Mouse (Mus musculus) common myeloid progenitor, adult 5-6 weeks (primary cell): ENCODE results near the gene Rtn4rl2. TPM values are rescaled to one million over a fixed set of nuclear protein-coding genes. Genes with fewer than 3 reads are reported as not detected.

ENCODE experiments used
- ATAC-seq: replicated peaks from 2 replicates; pipeline ENCODE4 v1.8.0; 2016; ENCODE audit warnings: low read depth, mild to moderate bottlenecking, moderate TSS enrichment, inconsistent platforms; ENCODE audit not compliant: poor library complexity, severe bottlenecking
- total RNA-seq: library from RNA; stranded (forward); fragments of 200-1000, 187-1606 nt; gene quantifications from 2 replicates; pipeline ENCODE4 v1.2.3, GENCODE M21; 2017

Gene Rtn4rl2
- total RNA-seq, 1 experiment from 2014 or later = not detected

DNA sequence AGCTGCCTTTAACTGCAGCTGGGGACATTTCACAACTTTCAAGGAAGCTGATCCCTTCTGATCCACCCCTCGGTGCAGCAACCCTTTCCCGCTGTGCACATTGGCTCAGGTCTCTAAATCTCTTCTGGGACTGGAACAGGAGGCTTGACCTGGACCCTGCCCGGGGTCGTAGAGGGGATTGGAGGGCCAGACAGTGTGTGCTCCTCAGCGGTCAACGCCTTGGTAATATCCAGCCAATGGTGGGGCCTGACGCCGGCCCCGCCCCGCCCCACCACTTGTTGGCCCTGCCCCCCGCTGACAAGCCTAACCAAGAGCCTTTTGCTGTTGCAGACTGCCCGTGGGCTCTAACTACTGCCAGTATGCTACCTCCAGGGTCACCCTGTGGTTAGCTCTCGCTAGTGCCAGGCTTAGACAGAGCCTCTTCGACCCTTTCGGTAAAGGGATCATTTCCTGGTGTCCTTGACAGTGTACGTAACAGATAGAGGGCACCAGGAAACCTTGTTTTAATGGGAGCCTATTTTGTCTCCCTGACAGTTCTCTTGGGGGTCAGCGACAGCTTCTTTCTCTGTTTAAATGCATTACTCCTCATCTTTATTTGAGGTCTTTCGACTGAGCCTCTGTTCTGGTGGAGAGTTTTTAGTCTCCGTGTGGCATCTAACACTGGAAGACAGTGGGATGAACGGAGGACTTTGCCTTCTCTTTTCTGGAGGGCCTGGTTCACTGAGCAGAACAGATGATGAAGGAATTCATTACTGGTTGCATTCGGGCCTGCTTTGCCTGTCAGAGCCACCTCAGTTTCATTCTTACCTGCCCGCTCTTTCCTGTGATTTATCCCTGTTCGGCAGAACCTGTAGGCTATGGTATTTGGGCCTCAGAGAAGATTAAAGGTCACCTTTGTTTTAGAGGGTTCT lies 35.1 kb downstream of the Rtn4rl2 start:
- ATAC-seq = no peak

DNA sequence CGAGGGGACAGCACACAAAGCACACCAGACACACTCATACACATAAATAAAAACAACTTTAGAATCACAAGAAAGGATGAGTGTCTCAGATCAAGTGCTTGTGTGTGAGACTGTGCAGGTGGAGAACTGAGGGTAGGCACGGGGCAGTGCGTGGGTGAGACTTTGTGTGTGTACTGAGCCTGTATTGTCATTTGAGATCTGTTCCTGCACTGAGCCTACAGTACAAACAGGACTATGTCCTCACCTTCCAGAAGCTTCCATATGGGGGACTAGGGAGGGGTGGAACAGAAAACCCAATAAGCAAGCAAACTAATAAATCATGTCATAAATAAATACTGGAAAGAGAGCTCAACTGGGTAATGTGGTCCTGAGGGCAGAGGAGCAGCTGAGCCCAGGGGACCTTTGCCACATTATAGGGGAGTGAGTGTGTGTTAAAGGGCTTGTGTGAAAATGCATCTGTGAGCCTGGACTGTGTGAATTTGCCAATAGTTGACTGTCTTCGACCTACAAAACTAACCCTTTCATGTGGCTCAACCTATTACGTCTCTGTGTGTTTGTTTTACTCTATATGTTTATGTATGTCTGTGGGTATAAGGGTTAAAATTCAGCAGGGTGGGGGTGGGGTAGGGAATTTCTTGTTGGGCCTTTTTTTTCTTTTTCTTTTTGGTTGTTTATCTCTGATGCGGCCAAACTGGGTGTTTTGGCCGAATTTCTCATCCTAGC lies 35.9 kb downstream of the Rtn4rl2 start:
- no peak for ATAC-seq

DNA sequence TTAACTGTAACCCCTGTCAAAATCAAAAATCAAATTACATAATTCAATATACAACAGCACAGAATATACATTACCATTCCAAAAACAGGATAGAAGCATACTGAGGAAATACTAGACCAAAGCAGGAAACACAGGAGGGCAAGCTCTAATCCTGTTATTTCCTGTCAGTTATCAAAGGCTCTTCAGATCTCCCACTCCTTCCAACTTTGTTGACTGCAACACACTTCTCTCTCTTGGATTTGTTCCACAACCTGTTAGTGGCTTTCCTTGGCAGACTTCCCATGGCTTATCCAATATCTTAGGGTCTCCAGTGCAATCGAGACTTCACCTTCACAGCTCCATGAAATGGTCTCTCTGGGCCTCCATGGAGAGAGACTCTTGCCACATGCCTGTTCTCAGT lies 41.3 kb downstream of the Rtn4rl2 start:
- ATAC-seq = no peak

DNA sequence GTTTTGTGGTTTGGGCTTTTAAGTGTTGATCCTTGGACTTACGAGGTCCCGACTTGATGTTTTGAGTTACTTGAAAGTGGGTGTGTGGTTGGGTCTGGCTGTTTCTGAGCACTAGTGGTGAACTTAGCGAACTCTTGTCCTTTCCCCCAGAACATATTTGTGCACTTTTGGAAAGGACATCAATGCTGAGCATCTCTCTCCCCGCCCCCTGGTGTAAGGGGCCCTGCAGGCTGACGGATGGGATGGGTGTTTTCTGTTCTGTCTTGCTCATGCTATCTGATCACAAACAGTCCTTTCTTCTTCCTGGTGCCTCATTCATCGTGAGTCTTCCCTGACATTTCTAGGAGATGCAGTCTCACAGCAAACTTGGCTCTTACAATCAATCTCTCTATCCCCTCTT lies 42.9 kb downstream of the Rtn4rl2 start:
- no peak for ATAC-seq

DNA sequence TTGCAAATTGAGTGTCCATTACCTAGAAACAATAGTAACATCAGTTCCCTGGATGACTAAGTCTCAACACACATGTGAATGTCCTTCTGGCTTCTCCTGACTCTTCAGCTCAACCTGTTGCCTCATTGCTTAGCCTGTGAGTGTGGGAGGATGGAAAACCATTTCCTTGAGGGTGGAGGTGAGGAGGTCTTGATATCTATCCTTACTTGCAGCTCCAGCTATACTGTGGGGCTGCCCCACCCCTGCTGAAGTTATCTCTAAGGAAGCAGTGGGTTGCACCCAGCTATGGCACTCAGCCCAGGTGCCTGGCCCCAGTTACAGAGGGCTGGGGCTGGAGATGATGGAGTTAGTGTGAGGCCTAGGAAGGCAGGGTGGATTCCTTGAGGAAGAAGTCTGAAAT lies 44.6 kb downstream of the Rtn4rl2 start:
- peak; percentile 57 for ATAC-seq

DNA sequence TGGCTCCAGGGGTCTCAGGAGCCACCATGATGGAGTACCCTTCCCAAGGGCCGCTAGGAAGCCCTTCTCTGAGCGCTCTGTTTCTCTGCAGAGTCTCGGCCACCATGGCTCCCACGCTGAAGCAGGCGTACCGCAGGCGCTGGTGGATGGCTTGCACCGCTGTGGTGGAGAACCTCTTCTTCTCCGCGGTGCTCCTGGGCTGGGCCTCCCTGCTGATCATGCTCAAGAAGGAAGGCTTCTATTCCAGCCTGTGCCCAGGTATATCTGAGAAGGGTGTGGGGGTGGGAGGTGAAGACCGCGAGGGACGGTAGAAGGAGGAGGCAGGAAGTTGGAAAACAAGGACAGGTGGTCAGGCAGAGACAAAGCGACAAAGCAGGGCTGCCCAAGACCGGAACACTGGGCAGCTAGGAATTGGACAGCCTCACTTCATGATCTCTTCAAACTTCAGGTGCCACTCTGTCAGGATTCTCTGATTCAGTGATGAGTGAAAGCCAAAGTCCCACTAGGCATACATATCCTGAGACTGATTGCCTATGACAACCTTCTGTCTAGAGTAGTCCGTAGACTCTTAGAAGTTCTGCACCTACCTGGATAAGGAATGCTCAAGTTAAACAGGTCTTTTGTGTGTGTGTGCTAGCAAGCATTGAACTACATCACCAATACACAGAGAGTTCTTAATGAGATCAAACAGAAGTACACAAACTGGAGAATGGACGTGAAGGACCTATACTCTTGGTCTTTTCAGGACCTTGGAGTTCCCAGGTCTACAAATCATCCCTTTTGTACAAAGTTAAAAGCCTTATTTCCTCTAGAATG lies 45.6 kb downstream of the Rtn4rl2 start:
- peak; percentile 16 for ATAC-seq

DNA sequence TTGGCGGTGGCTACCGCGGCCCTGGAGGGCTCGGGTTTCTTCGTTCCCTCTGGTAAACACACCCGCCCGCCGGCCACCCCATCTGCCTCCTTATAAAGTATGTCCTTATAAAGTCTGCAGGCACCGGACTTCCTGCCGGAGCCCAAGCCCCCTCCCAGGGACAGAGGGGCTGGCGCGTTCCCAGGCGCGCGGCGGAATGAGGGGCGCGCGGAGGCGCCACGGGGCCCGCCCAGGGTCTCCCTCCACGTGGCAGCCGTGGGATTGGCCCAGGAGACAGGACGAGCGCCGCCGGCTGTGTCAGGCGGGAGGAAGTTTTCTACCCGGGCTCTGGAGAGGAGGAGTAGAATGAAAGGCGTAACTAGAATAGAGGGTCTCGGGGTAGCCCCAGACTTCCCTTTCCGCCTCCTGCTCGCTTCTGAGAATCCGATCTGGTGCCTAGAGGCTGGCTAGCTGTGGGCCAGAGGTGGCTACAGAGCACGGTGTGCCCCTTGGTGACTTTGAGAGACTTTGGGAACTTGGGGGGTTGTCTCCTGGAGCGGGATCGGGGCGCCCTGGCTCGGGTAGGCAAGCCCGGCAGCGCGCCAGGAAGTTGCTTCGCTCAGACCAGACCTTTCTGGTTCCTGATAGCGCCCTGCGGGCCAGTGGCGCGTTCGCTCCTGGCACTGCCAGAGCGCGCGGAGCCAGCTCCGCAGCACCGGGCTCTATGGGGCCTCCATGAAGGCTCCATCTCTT lies 46.3 kb downstream of the Rtn4rl2 start:
- ATAC-seq = peak; percentile 73

DNA sequence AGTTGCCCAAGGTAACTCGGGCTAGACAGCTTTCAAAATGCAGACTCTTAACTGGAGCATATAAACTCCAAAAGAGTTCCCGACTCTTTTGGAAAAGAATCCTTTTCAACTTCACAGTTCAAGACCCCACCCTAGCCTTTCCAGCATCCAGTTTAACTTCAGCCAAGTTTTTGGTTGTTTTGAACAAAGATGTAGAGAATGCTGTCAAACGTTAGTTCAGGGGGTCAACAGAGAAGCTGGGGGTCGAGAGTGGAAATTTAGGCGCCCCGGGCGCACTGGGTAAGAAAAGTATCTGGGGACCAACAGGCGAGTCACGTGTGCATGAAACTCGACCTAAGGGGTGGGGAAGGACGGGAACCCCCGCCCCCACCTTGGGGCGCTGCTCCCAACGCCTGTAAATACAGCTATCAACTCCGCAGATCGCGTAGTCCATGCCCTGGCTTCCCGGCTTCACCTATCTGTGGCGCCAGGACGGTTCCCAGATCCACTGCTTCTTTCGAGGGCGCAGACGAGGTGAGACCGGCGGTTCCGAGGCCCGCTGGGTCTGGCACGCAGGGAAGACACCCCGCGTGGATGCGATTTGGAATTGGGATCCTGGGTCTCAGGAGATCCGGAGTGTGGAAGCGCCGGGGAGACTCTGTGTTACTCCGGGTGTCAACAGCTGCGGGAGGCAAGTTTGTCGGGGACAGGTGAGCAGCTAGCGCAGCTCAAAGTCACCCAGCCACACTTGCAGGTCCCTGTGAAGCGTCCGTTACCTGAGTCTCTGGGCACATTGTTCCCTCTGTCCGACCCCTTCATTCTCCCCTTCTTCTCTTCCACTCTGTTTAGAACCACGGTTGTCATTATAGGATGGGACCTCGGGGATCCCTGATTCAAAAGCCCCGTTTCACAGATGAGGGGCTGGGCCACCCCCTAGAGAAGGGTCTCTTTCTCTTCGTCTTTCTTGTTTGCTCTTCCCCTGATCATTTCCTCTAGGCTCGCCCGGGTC lies 47.2 kb downstream of the Rtn4rl2 start:
- no peak for ATAC-seq

DNA sequence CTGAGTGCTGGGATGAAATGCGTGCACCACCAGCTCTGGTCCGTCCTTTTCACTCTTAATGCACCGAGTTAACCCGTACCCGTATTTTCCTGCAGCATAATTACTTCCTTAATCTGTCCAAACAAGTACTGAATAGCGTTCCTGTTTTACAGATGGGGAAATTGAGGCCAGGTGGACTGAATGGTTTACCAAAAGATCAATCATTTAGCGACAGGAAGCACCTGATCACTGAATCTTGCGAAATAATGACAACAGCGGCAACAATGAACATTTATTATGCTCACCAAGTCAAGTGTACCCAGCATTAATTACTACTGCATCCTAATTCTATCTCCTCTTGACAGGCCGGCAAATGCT lies 47.9 kb downstream of the Rtn4rl2 start, which contains the start of gene Slc43a1:
TSS of gene Slc43a1 (plus strand) at position 258 of the 357 bp plus-strand sequence.
- no peak for ATAC-seq

DNA sequence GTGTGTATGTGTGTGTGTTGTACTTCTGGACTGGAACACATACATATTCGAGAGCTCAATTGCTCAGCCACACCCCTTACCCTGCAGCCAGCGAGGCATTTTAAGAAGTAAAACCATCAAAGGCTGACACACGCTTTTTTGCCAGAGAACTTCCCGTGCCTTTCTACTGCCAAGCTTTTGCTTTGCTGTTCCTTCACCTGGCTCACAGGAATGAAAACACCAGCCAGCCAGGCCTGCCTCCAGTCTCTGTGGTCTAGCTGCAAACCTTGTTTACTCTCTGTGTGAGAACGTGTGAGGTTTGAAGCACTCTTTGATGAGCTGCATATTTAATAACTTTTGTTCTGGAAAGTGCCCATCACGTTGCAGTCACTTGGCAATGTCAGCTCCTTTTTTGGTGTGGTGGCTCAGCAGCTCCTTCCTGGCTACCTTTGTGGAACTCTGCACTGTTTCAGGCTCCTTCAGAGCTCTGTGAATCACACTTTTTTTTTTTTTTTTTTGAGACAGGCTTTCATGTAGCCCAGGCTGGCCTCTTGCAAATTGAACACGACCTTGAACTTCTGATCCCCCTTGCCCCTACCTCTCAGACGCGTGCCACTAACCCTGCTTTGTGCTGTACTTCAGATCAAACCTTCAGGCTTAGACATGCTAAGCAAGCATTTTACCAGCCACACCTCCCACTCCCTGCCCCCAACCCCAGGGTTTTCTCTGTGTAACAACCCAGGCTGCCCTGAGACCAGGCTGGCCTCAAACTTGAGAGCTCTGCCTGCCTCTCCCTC lies 48.5 kb downstream of the Rtn4rl2 start:
- ATAC-seq = no peak

DNA sequence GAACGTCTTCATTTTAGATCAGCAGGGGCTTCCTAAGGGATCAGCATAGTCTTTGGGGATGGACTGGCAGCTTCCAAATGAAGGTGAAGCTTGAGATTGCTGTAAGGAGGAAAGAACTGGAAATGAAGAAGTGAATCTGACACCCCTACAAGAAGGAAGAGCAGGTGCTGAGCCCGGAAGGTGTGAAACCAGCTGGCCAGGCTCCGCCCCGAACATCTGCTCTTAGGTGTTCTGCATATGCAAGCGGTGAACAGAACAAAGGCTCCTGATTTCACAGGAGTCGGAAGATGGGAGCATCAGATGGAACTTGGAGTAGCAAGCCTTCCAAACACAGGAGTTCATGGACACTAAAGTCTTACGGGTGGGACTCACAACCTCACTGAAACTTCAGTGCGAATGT lies 49.4 kb downstream of the Rtn4rl2 start:
- ATAC-seq = no peak

DNA sequence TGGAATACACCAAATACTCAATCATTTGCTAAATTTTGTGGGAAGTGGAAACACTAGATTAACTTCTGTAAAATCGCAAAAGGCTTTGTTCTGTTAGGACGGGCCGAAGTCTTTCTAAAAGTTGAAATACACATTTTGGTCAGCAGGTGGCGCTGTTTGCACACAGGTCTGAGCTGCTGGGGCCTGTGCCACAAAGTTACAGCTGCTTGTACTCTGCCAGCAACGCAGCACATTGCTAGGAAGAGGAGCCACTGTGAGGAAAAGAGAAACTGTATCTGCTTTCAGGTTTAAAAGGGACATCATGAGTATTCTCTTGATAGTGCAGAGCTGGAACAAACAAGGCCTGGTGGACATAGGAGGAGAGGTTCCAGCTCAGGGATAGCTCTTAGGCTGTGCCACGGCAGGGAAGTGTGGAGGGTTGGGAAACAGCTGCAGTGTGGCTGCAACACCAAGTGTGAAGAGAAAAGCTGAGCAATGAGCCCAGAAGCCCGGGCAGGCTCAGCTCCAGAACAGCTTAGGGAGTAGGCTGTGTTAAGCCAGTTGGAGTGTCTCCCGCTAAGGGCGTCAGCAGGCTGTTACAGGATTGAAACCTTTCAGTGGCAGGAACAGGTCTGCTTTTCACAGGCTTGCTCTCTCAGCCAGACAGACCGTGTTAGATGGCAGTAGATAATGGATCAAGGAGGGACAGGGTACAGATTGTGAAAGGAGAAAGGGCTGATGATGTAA lies 54.7 kb downstream of the Rtn4rl2 start:
- peak; percentile 62 for ATAC-seq

DNA sequence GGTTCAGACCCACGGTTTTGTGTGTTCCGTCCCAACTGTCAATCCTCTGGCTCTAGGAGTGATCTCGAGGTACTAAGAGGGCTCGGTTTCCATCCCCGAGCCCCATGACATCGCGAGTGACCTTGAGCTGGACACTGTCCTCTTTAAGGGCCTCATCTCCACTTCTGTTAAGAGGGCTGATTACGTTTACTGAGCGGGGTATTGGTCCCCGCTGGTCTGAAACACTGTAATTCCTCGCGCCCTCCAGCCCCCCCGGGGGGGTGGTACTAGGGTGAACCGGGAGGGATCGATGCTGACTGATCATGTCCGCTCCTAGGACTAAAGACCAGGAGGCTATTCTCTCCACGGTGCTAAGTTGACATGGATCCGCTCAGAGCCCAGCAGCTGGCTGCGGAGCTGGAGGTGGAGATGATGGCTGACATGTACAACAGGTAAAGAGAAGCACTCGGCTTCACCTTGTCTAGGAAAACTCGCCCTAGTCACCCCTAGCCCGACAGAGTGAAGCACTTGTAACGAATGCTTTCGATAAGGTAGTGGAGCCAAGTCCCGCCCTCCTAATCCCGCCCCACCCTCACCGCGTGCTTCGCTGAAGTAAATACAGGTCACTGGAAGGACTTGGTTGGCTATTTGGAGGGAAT lies 59.1 kb downstream of the Rtn4rl2 start:
- ATAC-seq = peak; percentile 30; the same call in 1 of the 2 replicates

DNA sequence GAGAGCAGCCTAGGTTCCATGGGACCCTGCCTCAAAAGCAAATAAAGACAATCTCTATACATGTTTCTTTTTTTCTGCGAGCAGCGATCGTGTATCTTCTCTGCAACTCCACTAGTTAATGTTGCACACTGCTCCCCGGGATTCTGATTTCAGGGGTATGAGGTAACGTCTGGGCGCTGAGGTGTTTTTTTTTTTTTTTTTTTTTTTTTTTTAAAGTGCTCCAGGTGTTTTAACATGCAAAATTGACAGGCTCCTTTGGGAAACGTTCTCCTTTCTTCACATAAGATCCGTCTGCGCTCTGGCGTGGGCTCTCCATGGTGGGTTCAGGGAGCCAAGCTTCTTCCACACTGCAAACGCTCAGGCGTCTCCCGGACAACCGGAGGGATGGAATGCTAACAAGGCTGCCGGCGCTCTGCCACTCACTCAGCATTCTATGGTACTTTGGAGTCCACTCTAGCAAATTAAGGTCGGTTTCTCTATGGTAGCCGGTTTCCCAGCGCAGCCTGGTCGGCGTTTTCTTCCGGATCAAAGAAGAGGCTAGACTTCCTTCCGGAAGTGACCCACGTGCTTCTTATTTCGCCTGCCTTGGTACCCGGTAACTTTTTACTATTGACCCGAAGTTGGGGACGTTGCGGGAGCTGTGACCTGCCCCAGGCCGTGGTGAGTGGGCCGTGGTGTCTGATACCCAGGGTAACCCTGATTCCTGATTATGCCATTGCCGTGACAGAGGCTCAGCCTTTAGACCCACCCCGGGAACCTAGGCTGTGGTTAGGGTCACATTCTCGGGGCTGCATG lies 59.8 kb downstream of the Rtn4rl2 start, which contains the start of gene Timm10:
TSS of gene Timm10 (plus strand) at position 510 of the 795 bp plus-strand sequence.
- ATAC-seq = peak; percentile 92

DNA sequence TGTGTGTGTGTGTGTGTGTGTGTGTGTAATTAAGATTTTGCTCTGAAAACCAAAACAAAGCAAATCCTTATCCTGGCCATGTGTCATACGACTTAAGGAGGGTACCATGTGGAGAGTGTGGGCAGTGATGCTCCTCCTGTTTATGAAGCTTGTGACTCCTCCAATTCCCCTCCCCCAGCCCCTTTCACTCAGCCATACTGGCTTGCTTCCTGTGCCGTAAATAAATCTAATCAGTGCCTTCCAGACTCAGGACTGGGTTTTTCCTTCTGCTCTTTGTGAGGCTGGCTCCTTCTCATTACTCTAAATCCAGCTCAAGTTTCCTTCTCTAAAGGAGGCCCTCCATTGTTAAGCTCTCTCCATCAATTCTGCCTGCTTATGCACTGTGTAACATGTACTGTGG lies 63.3 kb downstream of the Rtn4rl2 start:
- ATAC-seq = no peak

DNA sequence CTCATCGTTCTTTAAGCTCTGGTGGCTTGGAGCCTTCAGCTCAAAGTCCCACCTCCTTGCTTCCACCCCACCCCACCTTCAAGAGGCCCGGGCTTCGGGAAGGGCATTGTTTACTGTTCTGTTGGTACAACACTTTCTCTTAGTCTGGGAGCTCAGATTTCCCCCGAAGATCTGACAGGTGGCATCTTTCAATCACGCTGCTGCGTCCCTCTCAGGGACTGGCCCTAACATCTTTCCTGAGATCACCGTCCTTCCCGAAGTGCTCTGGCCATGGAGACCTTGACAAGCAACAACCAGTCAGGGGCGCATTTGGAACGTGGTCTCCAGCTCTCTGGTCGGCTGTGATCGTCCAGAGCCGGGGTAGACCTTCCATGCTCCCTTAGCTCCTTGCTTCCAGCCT lies 64.0 kb downstream of the Rtn4rl2 start, which contains the start of gene Smtnl1:
TSS of gene Smtnl1 (minus strand) at position 101 of the 400 bp plus-strand sequence.
- no peak for ATAC-seq
